Mouse (Mus musculus) MN1 (cell line): Measurements from ENCODE around the gene Unc93a2.
"Not testable (repeated sequence)": the region's sequence is repeated elsewhere in the genome, so short reads cannot be mapped to it uniquely, and the experiment has no call there.

Source experiments
- DNase-seq: peaks from one replicate; pipeline ENCODE4 v3.0.0-alpha.2; 2016; ENCODE audit warnings: low spot score

Gene Unc93a2

GRCm38 (mm10) chr17:7371879-7372278 lies 13.4 kb downstream of the Unc93a2 start, which contains the start of gene Gm49630:
TSS of gene Gm49630 (minus strand) at chr17:7371979.
- DNase-seq, result not testable (repeated sequence)

- DNase-seq, result not testable (repeated sequence)
These were observed 15.9 kb downstream of the Unc93a2 start for GRCm38 (mm10) chr17:7369401-7369800.

- not testable (repeated sequence) for DNase-seq
These were observed 18.4 kb downstream of the Unc93a2 start for GRCm38 (mm10) chr17:7366676-7367374.

GRCm38 (mm10) chr17:7366265-7366664 lies 19.0 kb downstream of the Unc93a2 start:
- DNase-seq, result not testable (repeated sequence)

GRCm38 (mm10) chr17:7365615-7366014 lies 19.6 kb downstream of the Unc93a2 start:
- not testable (repeated sequence) for DNase-seq

- not testable (repeated sequence) for DNase-seq
These were observed 24.4 kb downstream of the Unc93a2 start for GRCm38 (mm10) chr17:7360749-7361465.

GRCm38 (mm10) chr17:7359806-7360205 lies 25.5 kb downstream of the Unc93a2 start:
- not testable (repeated sequence) for DNase-seq

- DNase-seq, result not testable (repeated sequence)
These were observed 32.7 kb downstream of the Unc93a2 start, which contains the start of gene Ttll2 for GRCm38 (mm10) chr17:7352596-7352995. TSS of gene Ttll2 (minus strand) at chr17:7352696.

GRCm38 (mm10) chr17:7348765-7349164 lies 36.5 kb downstream of the Unc93a2 start:
- not testable (repeated sequence) for DNase-seq

- DNase-seq, result not testable (repeated sequence)
These were observed 47.9 kb downstream of the Unc93a2 start for GRCm38 (mm10) chr17:7337381-7337780.

- DNase-seq, result not testable (repeated sequence)
These were observed 52.5 kb downstream of the Unc93a2 start for GRCm38 (mm10) chr17:7332745-7333144.

GRCm38 (mm10) chr17:7326415-7326814 lies 58.8 kb downstream of the Unc93a2 start:
- DNase-seq, result not testable (repeated sequence)

GRCm38 (mm10) chr17:7324346-7324745 lies 60.9 kb downstream of the Unc93a2 start, which contains the start of gene Tcp10a:
TSS of gene Tcp10a (plus strand) at chr17:7324646.
- not testable (repeated sequence) for DNase-seq

- DNase-seq, result not testable (repeated sequence)
These were observed 65.5 kb downstream of the Unc93a2 start for GRCm38 (mm10) chr17:7319789-7320188.

- DNase-seq, result not testable (repeated sequence)
These were observed 69.4 kb downstream of the Unc93a2 start for GRCm38 (mm10) chr17:7315693-7316382.
